Mouse (Mus musculus): ENCODE data around the gene Atg4d. TPM values are rescaled to one million over a fixed set of nuclear protein-coding genes. Genes with fewer than 3 reads are reported as not detected.

Gene Atg4d
- total and polyA plus RNA-seq, 3 experiments: 60.8 to 100 (median 88.7) TPM

DNA sequence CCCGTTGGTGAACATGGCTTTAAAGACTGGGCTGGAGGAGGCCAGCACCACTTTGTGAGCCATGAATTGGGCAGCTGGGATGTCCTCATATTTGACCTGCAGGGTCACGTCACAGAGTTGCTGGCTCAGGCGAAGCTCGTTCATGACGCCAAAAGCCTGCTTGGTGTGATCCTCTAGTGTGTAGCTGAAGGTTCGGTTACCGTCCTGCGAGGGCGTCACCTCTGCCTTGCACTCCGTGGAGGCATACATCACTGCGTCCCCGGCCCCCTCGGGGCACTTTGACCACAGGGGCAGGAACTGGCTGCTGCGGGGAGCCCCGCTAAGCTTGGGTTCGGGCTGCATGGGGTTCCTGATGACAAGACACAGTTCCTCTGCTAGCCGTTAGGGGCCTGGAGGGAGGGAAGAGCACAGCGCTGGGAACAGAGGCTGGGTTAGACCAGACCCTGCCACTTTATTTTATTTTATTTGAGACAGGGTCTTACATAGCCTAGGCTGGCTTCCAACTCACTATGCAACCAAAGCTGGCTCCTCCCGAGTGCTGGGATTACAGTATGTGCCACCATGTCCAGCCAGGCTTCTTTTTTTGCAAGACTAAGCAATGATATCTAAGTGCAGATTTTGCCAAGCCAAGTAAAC is 27.6 kb upstream of the Atg4d start:
- DNase-seq: peak; percentile 55 to 58
- no peaks in the 10 kb centered on the region for H3K27me3 ChIP-seq (ENCODE audit: control insufficient read depth, insufficient read depth, low read length)
- peak overlapping the region; percentile 96 for H3K27ac ChIP-seq
- H3K4me1 ChIP-seq (ENCODE audit: control insufficient read depth, insufficient read depth, low read length): peaks cover 12% of the 10 kb centered on the region
- intact Hi-C loops (cut with DNase I): loop anchor here (2.0 kb wide), 3 partner anchors 15 to 51 kb away; partner anchors contain the start of gene Atg4d
- TF ChIP-seq CTCF (IDR thresholded peaks at IDR 0.05): peak; percentile 52
- TF ChIP-seq POLR2A (IDR thresholded peaks at IDR 0.05; ENCODE audit: insufficient read depth, low read depth, low read length): peak; percentile 13; the same call in 1 of the 2 replicates
- TF ChIP-seq EP300 (IDR thresholded peaks at IDR 0.05; ENCODE audit: insufficient read depth, low read depth, low read length): no peak
- peak overlapping the region; percentile 96 for H3K9ac ChIP-seq (ENCODE audit: low read depth, low read length)
- WGBS: 9% methylated on average over 19 of the region's 19 CpGs
- peaks cover 3% of the 10 kb centered on the region for H3K79me2 ChIP-seq (replicated peaks; ENCODE audit: control insufficient read depth, insufficient read depth, low read length)
- peaks cover 2% of the 10 kb centered on the region; the same call in 1 of the 2 replicates for H3K36me3 ChIP-seq (ENCODE audit: control insufficient read depth, insufficient read depth, low read length)
- peak overlapping the region; percentile 64 for H3K4me3 ChIP-seq

DNA sequence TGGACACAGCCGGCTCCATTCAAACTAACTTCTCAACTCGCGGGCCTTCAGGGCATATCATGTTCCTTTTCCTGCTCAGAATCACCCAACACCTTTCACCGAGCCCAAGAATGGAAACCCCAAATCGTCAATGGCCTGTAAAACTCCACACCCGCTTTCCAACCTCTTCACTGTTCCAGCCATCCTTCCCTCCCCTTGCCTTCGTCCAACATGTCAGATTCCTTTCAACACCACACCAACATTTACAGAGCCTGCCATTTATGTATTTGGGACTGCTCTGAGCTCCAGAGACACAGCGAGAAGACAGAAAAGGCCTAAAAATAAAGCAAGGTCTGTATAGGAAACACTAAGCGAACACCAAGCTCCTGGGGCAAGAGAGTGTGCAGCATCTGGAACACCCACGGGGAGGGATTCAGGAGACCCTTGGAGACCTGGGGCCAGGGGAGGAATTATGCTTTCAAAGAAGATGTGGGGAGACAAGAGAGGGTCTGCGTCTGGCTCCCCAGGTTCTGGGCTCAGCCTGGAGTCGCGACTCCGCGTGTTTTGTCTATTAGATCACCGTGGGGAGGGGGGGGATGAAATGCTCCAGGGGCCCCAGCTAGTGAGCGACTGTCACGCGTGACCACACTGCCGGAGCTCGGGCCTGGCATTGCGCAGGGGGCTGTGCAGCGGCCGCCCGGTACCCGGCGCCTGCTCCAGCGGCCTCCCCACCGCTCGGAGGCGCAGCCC is 26.9 kb upstream of the Atg4d start:
- Histone ChIP-seq H3K4me1 (ENCODE audit: control insufficient read depth, insufficient read depth, low read length) (peaks cover 12% of the 10 kb centered on the region), H3K27ac (peak overlapping the region; percentile 96), H3K9ac (ENCODE audit: low read depth, low read length) (peak overlapping the region; percentile 96), H3K79me2 (replicated peaks; ENCODE audit: control insufficient read depth, insufficient read depth, low read length) (peaks cover 3% of the 10 kb centered on the region), H3K36me3 (ENCODE audit: control insufficient read depth, insufficient read depth, low read length) (peaks cover 2% of the 10 kb centered on the region; the same call in 1 of the 2 replicates), H3K27me3 (ENCODE audit: control insufficient read depth, insufficient read depth, low read length) (no peaks in the 10 kb centered on the region), H3K4me3 (peak overlapping the region; percentile 64)
- WGBS: under 1% methylated on average over 31 of the region's 31 CpGs
- TF ChIP-seq EP300 (IDR thresholded peaks at IDR 0.05; ENCODE audit: insufficient read depth, low read depth, low read length) (0 out of 2 replicates have a peak, but pooled peaks have one; percentile 45), POLR2A (IDR thresholded peaks at IDR 0.05; ENCODE audit: insufficient read depth, low read depth, low read length) (no peak)
- intact Hi-C loops (cut with DNase I): loop anchor here (2.0 kb wide), 2 partner anchors 27 to 51 kb away; partner anchors contain the start of gene Atg4d
- DNase-seq: peak; percentile 42 to 52

GRCm38 (mm10) chr9:21238733-21239464 is 26.2 kb upstream of the Atg4d start, which contains the start of gene Keap1:
Gene Keap1, minus strand, starts transcription at chr9:21239361.
- Histone ChIP-seq H3K27ac (peak within 1 kb of the TSS; percentile 96), H3K79me2 (replicated peaks; ENCODE audit: control insufficient read depth, insufficient read depth, low read length) (no peaks in the 10 kb centered on the region), H3K4me3 (peak within 1 kb of the TSS; percentile 64), H3K9ac (ENCODE audit: low read depth, low read length) (peak within 1 kb of the TSS; percentile 96), H3K4me1 (ENCODE audit: control insufficient read depth, insufficient read depth, low read length) (peaks cover 12% of the 10 kb centered on the region), H3K27me3 (ENCODE audit: control insufficient read depth, insufficient read depth, low read length) (peaks cover under 1% of the 10 kb centered on the region; the same call in 1 of the 2 replicates), H3K36me3 (ENCODE audit: control insufficient read depth, insufficient read depth, low read length) (peaks cover 2% of the 10 kb centered on the region; the same call in 1 of the 2 replicates)
- TF ChIP-seq CTCF (IDR thresholded peaks at IDR 0.05) (no peak; the same call in 1 of the 2 replicates), POLR2A (IDR thresholded peaks at IDR 0.05; ENCODE audit: insufficient read depth, low read depth, low read length) (peak; percentile 42; the same call in 1 of the 2 replicates)
- intact Hi-C loops (cut with DNase I): loop anchor here (2.0 kb wide), 2 partner anchors 26 to 50 kb away; partner anchors contain the start of gene Atg4d
- under 1% methylated on average over 84 of the region's 90 CpGs for WGBS
- DNase-seq: peak; percentile 92

DNA sequence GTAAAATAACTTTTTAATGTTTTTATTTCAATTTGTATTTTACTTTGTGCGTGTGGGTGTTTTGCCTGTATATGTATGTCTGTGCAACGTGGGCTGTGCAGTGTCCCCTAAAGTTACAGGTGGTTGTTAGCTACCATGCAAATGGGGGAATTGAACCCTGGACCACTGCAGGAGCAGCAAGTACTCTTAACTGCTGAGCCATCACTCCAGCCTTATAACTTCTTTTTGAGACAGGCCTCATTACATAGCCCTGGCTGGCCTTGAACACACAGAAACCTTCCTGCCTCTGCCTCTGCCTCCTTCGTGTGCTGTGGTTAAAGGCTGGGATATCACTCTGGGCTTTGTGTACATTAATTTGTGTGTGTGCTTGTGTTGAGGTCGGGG is 25.6 kb upstream of the Atg4d start:
- Histone ChIP-seq H3K27me3 (ENCODE audit: control insufficient read depth, insufficient read depth, low read length) (peaks cover 6% of the 10 kb centered on the region), H3K79me2 (replicated peaks; ENCODE audit: control insufficient read depth, insufficient read depth, low read length) (no peaks in the 10 kb centered on the region), H3K4me3 (peak overlapping the region; percentile 64), H3K9ac (ENCODE audit: low read depth, low read length) (peak overlapping the region; percentile 96), H3K27ac (peak overlapping the region; percentile 96), H3K4me1 (ENCODE audit: control insufficient read depth, insufficient read depth, low read length) (peaks cover 12% of the 10 kb centered on the region), H3K36me3 (ENCODE audit: control insufficient read depth, insufficient read depth, low read length) (peaks cover 2% of the 10 kb centered on the region; the same call in 1 of the 2 replicates)
- no peak for TF ChIP-seq CTCF (IDR thresholded peaks at IDR 0.05)
- no peak for TF ChIP-seq EP300 (IDR thresholded peaks at IDR 0.05; ENCODE audit: insufficient read depth, low read depth, low read length)
- TF ChIP-seq POLR2A (IDR thresholded peaks at IDR 0.05; ENCODE audit: insufficient read depth, low read depth, low read length): no peak
- 45% methylated on average over 4 of the region's 4 CpGs for WGBS
- DNase-seq: no peak
- intact Hi-C loops (cut with DNase I): loop anchor here (2.0 kb wide), 2 partner anchors 25 to 49 kb away; partner anchors contain the start of gene Atg4d

GRCm38 (mm10) chr9:21241343-21241742 is 23.8 kb upstream of the Atg4d start:
- TF ChIP-seq CTCF (IDR thresholded peaks at IDR 0.05): peak; percentile 99
- TF ChIP-seq POLR2A (IDR thresholded peaks at IDR 0.05; ENCODE audit: insufficient read depth, low read depth, low read length): no peak
- TF ChIP-seq EP300 (IDR thresholded peaks at IDR 0.05; ENCODE audit: insufficient read depth, low read depth, low read length): peak; percentile 73; the same call in 1 of the 2 replicates
- Histone ChIP-seq H3K4me1 (ENCODE audit: control insufficient read depth, insufficient read depth, low read length) (peaks cover 7% of the 10 kb centered on the region), H3K36me3 (ENCODE audit: control insufficient read depth, insufficient read depth, low read length) (no peaks in the 10 kb centered on the region), H3K9ac (ENCODE audit: low read depth, low read length) (no peak overlapping the region), H3K27ac (no peak overlapping the region), H3K4me3 (no peak overlapping the region), H3K79me2 (replicated peaks; ENCODE audit: control insufficient read depth, insufficient read depth, low read length) (no peaks in the 10 kb centered on the region), H3K27me3 (ENCODE audit: control insufficient read depth, insufficient read depth, low read length) (peaks cover 10% of the 10 kb centered on the region)
- WGBS: 8% methylated on average over 11 of the region's 11 CpGs
- intact Hi-C loops (cut with DNase I): loop anchor here (5.0 kb wide), 2 partner anchors 126 to 171 kb away; partner anchors contain the start of genes Ilf3 and Qtrt1
- DNase-seq: peak; percentile 80 to 81
